Mouse (Mus musculus) E14TG2a.4 (cell line): ENCODE measurements at regions not wholly inside any gene's neighbourhood (a gene's known extent, or its start where the extent isn't known, plus 50 kb on each side); places are given as distances from the start of the nearest gene placed in this dataset.

ENCODE experiments used
- CTCF ChIP-seq: conservative IDR thresholded peaks from 2 replicates; pipeline ENCODE4 v1.5.1; 2014; ENCODE audit warnings: low read length
- NANOG ChIP-seq: IDR thresholded peaks from 2 replicates; pipeline ENCODE4 v1.6.1; 2014; ENCODE audit warnings: borderline replicate concordance, low read length, mixed read lengths
- POU5F1 ChIP-seq: IDR thresholded peaks from 2 replicates; pipeline ENCODE4 v1.6.1; 2014; ENCODE audit warnings: low read length, borderline replicate concordance

- TF ChIP-seq CTCF: no peak
- no peak for TF ChIP-seq POU5F1
- TF ChIP-seq NANOG: no peak
Observed at GRCm38 (mm10) chr13:60067325-60067724, 109.8 kb downstream of the Gas1 start.
